Mouse (Mus musculus) thymus, postnatal 25 days (tissue): ENCODE data around the gene Dbi.
A peak's percentile ranks its signal among the peaks of the same experiment; 100 is the strongest.

Experiments
- DNase-seq: peaks from one replicate; pipeline ENCODE4 v3.0.0; 2022

The Dbi gene

DNA sequence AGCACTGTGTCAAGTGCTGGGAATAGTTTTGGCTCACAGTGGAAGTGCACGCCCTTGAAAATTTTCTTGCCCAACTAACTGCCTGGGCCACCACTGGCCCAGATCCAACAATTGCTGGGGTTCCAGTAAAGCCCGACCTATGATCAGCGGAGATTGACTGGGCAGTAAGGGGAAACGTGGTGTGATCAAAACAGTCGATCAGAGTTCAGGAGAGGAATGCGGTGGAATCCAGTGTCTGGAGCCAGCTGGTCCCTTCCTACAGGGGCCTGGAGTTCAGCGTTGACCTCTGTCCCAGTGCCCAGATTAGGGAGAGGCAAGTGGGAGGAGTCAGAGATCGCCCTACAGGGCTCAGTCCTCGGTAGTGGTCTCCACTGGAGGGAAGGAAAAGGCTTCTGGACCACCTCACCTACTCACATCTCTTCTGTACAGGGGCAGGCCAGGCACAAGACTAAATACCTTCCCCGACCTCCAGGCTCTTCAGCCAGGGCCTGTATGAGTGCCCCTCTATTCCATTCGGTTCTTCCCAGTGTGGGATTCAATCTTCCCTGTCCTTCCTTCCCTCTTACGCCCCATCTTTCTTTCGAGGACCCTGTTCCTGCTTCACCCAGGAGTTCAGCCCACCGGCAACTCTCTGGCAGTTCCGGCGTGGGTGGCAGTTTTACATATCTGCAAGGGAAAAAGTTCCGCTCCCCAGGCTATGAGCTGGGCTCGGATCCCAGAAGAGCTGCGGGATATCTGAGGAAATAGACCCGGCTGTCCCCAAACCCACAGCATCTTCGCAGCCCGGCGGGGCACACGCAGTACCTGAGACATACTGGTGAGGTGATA is 523 bp downstream of the Dbi start:
- peak; percentile 14 for DNase-seq

DNA sequence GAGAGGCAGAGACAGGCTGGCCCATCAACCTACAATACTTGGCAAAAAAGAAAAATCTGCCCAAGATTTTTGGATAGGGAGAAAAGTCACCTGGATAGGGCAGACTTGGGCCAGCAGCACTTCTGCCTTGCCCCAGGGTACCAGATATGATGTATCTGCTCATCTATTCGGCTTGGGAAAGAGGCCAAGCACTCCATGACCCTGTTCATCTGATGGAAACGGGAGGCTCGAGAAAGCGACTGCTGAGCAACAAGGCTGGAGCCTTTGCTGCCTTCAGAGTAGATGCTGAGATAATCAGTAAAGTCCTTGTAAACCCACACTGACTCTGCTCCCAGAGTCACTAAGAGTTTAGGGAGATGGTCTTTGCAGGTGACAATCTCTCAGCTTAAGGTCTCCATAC is 1.5 kb downstream of the Dbi start:
- DNase-seq = no peak

DNA sequence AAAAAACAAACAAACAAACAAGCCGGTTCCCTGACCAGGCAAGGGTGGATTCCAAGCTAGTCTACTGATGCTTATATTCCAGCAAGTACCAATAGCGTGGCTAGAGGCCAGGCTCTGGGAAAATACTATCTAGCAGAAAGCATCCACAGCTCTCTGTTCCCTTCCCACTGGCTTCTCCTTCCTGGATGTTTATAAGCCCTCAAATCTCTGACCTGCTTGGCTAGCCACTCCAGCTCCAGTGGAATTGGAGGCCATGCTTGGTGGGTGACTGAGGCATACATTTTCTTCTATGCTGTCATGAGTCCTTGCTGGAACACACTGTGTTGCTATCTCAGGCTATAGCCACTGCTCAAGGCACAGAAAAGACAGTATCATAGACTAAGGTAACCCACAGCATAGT is 2.0 kb downstream of the Dbi start:
- no peak for DNase-seq

DNA sequence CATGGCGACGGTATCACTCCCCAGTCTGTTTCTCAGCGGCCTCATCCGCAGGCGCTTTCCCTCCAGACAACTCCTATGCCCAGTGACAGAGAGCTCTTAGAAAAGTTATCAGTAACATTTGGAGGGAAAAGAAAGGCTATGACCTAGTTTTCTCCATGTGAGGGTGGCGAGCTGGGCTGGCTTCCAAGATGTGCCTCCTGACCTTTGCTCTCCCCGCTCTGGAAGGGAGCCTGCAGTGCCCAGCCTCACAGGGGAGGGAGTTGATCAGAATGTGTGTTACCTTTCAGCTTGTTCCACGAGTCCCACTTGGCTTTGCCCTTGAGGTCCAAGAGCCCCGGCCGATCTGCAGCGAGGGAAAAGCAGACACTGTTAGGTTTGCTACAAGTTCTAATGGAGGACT is 4.8 kb downstream of the Dbi start:
- DNase-seq = no peak

DNA sequence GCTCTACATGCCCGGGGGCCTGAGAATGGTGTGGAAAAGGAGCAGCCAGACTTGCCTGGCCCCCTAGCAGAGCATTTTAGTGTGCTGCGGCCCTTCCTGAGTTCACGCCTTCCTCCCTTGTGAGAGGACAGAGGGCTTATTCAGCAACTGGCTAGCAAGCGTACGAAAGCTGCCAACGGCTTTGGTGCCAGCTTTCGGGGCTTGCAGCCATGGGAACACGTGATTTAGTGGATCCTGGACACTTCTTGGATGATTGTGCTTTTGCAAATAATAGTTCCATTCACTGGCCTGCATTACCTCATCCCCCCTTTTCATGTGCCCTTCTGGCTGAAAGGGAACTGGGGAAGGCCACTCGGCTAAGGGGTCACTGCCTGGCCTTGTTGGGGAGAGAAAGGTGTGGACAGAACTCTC is 5.2 kb downstream of the Dbi start:
- DNase-seq = no peak

DNA sequence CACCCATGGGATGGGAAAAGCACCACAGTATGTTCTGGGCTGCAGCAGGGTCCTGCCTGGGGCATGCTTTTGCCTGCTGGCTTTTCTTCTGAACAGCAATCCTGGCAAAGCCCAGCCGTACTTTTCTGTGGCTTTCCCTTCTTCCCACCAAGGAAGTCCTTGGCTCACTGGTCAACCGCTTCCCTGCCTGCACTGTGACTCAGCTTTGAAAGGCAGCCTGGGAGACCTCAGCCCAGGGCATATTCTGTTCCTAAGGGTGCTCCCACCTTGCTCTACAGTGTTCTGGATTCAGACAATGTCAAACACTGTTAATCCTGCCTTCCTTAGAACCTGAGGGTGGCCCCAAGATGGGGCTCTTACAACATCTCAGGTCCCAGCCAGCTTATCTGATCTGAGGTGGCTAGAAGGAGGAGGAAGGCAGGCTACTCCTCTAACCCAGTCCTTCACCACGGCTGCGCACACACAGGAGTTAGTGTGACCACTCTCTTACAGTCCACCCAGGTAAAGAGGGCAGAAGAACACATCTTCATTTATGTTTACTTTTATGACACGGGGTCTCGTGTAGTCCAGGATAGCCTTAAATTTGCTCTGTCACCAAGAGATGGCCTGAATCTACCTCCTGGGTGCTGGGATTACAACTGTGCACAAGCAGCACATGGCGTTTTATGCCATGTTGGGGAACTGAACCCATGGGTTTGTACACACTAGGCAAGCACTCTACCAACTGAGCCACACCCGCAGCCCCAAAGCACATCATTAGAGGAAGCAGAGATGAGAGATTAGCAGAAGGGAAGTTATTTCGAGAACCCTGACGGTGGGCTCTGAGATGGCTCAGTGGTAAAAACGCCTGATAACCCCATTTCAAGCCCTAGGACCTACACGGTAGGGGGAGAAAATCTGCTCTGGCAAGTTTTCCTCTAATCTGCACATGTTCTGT is 8.4 kb downstream of the Dbi start:
- DNase-seq = no peak

DNA sequence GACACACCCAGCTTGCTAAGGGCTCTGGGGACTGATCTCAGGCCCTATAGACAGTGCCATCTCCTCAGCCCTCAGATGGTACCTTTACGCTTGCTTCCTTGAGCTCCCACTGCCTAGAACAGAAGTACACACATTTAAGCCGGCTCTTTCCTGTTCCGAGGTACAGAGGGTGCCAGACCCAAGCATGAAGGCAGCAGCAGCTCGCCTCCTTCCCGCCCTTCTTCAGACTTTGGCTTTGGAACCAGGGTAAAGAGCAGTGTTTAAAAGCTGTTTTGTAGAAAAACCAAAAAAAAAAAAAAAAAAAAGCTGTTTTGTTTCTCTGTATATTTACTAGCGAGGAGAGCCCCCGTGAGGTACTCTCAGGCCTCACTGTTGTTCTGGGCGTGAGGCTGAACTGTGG is 9.1 kb downstream of the Dbi start:
- DNase-seq = no peak

DNA sequence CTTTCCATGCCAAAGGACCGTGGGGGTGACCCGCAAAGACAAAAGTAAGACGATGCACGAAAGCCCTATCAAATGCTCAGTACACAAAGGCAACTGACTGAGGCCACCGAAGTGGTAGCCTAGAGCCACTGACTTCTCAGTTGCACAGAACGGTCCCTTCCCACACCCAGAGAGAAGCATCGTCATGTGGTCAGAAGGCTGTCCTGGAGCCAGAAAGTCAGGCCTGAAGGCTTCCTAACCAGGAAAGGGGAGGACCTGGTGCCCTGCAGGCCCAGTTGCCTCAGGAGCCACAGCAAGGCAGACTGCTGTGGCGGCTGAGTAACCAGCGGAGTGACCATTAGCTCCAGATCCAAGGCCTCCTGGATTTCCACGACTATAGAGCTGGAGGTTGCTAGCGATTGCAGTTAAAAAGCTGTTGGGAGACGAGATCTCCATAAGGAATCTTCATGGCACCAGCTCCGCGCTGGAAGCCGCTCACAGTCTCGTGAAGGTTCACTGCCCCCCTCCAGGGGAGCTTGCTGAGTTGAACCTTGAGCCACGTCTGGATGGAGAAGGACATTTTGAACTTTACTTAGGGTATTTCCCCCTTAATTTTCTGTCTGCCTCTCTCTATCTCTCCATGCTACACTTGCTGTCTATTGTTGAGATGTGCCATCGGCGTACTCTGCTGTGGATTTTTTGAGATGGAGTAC is 11.0 kb downstream of the Dbi start:
- no peak for DNase-seq

DNA sequence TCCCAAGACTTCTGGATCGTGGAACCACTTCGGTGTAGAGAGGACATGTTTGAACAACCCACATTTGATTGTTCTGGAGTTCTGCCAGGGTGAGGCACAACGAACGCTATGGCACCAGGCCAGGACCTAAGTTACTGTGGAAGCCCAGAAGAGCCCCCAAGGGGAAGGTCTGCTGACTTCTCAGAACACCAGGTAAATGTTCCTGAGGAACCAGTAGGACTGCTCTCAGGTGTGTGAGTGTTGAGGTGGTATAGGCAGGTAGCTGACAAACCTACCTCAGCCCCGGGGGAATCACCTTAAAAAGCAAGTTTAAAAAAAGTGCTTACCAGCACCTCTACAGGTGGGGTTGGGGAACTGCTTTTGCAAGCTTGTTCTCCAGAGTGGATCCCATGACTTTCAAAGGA is 15.3 kb downstream of the Dbi start:
- DNase-seq = no peak

DNA sequence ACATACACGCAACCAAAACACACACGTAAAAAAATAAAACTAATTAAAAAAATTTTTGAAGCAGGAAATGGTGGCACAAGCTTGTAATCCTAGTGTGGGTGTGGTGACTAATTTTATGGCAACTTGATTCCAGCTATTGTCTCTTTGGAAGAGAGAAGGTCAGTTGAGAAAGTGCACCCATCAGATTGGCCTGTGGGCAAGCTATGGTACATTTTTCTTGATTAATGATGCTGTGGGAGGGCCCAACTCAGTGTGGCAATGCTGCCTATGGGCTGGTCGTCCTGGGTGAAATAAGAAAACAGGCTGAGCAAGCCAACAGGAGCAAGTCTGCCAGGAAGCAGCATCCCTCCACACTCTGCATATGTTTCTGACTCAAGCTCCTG is 19.7 kb downstream of the Dbi start:
- no peak for DNase-seq

DNA sequence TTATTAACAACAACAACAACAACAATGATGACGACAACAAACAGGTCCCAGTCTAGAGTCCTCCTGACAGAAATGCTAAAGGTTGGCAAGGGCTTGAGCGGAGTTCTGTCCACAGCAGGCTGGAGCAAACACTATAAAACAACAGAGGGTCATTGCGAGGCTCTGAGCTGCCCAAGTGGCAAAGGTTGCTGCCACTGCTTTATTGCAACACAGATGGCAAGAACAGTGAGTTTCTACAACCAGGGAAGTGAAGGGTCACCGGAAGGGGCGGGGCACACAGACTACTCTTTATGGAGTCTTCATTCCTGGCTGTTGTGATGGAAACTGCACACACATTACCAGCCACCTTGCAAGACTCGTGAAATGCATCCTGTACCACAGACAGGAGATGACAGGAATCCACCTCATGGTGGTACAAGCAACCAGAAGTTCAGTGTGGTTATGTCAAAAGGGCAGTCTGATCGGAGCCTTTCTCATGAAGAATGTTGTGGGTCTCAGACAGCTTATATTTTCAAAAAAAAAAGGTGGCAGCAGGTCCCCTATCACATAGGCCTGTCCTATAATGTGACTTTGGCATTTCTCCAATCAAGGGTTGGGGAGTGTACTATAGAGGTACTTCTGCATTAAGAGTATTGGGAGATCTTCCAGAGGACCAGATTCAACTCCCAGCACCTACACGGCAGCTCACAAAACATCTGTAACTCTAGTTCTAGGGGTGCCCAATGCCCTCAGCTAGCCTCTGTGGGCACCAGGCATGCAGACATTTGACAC is 20.2 kb downstream of the Dbi start:
- DNase-seq = no peak

DNA sequence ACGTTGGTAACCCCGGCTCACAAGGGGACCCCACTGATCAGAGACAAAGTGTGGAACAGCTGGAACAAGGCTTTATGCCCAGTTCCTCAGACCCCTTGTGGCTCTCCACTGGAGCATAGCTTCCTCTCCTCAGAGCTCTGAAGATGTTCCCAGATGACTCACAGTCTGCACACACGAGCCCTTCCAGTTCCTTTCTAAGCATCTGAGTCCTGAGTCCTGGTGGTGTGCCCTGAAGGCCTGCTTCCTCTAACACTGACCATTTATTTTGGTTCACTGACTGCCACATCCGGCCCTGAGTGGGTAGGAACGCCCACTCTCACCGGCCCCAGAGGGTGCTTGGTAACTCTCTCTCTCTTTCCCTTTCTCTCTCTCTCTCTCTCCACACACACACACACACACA is 21.4 kb downstream of the Dbi start:
- DNase-seq = no peak

DNA sequence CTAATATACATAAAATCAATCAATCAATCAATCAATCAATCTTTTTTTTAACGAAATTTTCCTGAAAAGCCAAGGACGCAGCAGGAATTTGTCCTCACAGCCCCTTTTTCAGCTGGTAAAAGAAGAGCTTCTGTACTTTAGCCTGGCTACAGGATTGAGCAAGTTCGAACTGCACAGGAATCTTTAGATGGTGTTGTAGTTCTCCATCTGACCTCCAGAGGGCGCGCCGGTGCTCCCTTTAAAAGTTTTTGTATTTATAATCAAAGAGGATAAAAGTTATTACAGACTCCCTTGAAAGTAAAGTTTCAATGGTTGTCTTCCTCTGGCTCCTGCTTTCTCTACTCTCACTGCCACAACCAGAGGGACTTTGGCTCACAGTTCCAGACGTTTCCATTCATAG is 22.6 kb downstream of the Dbi start:
- peak; percentile 57 for DNase-seq

DNA sequence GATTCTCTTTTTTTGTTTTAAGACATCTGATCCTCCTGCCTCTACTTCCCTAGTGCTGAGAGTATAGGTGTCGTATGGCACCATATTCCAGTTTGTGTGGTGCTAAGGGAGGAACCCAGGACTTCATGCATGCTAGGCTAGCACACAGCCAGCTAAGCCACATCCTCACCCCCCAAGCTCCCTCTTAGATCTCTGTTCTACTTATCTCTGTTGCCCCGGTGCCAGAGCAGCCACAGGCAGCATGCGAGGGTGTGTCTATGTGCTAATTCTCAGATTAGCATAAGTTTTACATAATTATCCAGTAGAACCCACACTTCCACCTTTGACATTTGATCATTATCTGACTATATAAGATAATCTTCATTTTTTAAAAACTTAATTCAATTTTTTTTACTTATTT is 26.0 kb downstream of the Dbi start:
- no peak for DNase-seq

DNA sequence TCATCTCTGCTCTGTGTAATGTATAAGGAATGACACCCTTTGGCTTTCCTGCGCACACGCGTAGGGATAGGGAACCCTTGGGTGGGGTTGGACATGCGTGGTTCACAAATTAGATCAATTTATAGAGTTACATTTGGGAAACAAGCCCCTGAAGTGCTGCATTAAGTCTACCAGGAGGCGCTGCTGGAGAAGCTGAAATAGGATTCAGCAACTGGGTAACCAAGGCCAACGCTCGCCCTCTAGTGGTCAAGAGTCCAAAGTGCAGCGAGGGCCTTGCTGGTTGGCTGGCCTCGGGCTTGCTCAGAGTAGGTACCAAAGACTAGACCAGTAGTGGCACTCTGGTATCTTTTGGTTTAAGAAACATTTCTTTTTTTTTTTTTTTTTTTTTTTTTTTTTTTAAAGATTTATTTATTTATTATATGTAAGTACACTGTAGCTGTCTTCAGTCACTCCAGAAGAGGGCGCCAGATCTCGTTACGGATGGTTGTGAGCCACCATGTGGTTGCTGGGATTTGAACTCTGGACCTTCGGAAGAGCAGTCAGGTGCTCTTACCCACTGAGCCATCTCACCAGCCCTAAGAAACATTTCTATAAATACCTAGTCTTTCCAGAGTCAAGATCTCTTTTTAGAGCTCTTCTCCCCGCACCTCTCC is 27.3 kb downstream of the Dbi start:
- DNase-seq = peak; percentile 76

DNA sequence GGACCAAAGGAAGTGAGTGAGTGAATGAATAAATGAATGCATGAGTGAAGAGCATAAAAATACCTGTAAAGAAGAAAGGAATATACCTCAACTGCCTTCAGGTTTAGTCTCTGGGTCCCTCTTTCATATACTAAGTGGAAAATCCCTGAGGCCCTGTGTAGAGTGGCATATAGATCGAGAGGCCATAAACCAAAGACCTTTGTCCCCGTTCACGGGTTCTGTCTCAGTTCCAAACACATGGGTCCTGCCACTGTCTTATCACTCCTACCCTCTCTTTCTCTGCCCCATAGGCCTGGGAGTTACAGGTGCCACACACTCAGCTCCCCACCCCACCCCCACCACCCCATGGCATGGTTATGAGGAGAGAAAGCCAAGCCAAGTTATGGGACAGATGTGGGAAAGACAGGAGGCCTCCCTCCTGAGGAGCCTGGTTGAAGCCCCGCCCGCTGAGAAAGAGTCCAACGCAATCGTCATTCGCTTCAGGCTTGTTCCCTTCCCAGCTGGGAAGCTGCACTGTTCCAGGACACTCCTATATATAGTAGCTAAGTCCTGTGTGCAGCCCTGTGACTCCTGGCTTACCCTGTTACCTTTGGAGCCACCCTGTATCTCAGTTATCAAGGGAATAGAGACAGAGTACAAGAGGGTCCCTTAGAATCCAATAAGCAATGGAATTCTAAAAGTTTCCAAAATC is 29.9 kb downstream of the Dbi start:
- DNase-seq = no peak

DNA sequence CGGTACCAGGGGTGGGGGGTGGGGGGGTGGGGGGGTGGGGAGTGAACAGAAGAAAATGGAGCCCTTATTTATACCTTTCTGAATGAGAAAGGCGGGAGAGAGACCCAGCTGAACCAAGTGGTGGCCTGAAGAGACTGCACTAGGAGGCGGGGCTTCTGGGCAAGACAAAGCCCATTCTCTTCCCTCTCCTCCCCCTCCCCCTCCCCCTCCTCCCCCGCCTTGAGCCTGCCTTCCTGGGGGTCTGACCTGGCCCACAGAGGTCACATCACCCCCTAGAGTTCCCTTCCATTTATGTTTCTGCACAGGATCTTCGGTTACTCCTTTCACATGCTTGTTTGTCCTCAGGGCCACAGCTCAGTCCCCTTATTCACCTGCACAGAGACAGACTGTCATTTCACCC is 31.7 kb downstream of the Dbi start:
- DNase-seq = no peak

DNA sequence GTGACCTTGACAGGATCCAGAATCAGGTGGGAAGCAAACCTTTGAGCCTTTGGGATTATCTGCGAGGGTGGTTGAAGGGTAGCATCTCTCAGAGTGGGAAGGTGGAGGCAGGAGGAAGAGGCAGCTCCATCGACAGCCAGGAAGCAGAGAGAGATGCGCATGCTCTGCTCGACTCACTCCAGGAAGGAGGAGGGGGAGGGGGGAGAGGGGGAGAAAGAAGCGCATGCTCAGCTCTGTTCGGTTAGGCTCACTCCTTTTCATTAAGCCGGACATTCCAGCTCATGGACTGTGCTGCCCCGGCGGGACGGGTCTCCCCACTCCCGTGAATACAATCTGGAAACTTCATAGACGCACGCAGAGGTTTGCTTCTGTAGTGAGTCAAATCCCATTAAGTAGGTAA is 34.2 kb downstream of the Dbi start:
- no peak for DNase-seq

DNA sequence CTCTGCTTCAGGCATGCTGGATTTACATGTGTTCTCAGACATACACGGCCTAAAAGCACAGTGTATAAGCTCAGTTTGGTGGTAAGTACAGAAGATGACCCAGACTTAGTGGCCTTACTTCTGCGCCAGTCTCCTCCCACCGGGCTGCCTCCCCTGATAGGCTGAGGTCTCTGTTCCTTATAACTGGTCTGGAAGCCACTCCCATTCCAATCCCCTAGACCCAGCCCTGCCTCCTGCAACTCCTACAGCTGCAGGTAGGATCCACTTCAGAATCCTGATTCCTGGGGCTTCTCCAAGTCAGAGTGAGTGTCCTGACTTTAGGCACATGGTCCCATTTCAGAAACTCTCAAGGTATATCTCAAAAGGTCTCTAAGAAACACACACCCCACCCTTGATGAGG is 35.2 kb downstream of the Dbi start:
- no peak for DNase-seq

DNA sequence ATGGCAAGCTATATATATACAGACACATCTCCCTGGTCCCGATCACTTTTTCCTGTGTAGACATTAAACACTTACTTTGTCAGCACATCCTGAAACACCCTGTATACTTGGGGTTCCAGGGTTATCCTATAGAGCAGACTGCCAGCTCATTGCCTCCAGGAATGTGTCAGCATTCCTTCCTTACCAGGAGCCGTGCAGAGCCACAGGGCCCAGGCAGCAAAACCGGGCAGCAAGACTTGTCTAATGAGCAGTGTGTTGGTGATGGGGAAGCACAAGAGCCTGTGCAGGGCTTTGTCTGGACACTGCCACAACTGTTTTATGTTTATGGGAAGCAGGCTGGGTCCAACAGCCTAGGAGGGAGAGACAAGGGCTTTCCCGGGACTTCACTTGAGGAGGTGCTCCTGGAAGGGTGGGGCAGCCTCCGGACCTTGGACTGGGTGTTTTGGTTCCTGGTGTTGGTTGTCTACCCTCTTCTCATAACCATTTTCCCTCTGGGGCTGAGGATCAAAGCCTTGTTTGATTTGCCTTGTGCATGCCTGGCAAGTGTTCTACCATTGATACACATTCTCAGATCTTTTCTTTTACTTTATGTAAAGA is 36.9 kb downstream of the Dbi start:
- no peak for DNase-seq

DNA sequence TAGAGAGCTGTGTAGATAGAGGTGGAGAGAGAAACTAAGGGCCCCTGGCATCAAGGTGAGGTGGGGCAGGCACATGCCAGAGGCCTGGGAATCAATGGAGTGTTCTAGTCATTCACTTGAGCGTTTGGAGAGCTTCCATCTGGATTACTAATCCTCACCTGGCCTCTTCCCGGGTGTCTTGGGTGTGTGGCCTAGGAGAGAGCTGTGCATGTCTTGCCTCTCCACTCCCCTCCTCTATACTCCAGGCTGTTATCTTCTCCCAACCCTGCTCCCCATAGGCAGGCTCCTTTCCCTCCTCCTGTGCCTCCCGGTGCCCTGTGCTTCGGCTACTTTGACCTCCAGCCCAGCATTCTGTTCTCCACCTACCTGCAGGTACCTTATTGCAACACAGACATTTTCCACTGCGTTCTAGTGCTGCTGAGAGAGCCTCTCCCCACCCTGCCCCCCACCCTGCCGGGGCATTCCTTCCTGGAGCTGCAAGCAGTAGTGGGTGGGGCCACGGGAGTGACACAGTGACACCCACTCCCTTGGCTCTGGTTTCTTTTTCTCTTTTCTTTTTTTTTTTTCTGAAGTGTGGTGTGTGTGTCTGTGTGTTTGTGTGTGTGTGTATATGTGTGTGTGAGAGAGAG is 37.8 kb downstream of the Dbi start:
- DNase-seq = no peak
